Mouse (Mus musculus) MEL (cell line): ENCODE data around the gene Spry2. TPM values are rescaled to one million over a fixed set of nuclear protein-coding genes. Genes with fewer than 3 reads are reported as not detected.

Experiments used
- DNase-seq: peaks from one replicate; pipeline ENCODE4 v3.0.0; 2011; ENCODE audit warnings: low read depth, low spot score
- H3K27ac ChIP-seq: 2 replicates; pipeline ENCODE4 v1.5.1; 2012; ENCODE audit warnings: low read depth, mild to moderate bottlenecking, control low read depth, low read length, moderate library complexity; ENCODE audit not compliant: control insufficient read depth
- H3K27me3 ChIP-seq, 2 experiments: fragments of 150-350 bp in 1 of 2; sonication (generic) in 1 of 2; 2 replicates each; pipeline ENCODE4 v1.6.1; 2012; ENCODE audit warnings: low read length in 2 of 2, mild to moderate bottlenecking in 2 of 2, improper control_type of control experiment in 1 of 2, moderate library complexity in 1 of 2; ENCODE audit not compliant: insufficient read depth in 2 of 2, control insufficient read depth in 1 of 2
- H3K36me3 ChIP-seq, 2 experiments: 2 replicates each; pipeline ENCODE4 v1.6.1; 2012 to 2014; ENCODE audit warnings: low read length in 2 of 2, improper control_type of control experiment in 1 of 2, inconsistent platforms in 1 of 2, mild to moderate bottlenecking in 1 of 2; ENCODE audit not compliant: insufficient read depth in 2 of 2, control insufficient read depth in 1 of 2
- H3K4me1 ChIP-seq, 2 experiments: fragments of 150-350 bp in 1 of 2; sonication (generic) in 1 of 2; 2 replicates each; pipeline ENCODE4 v1.6.1; 2012; ENCODE audit warnings: low read length in 2 of 2, improper control_type of control experiment in 1 of 2, mild to moderate bottlenecking in 1 of 2; ENCODE audit not compliant: insufficient read depth in 2 of 2, control insufficient read depth in 1 of 2
- H3K4me3 ChIP-seq, 2 experiments: fragments of 150-350 bp in 1 of 2; sonication (generic) in 1 of 2; 2 replicates each; pipeline ENCODE4 v1.5.1; 2012; ENCODE audit warnings: low read depth in 2 of 2, low read length in 2 of 2, mild to moderate bottlenecking in 2 of 2, moderate library complexity in 2 of 2, control low read depth in 1 of 2, improper control_type of control experiment in 1 of 2; ENCODE audit not compliant: control insufficient read depth in 1 of 2, insufficient read depth in 1 of 2
- H3K79me2 ChIP-seq: 2 replicates; pipeline ENCODE4 v1.6.1; 2012; ENCODE audit warnings: mild to moderate bottlenecking, low read length, moderate library complexity; ENCODE audit not compliant: control insufficient read depth, poor library complexity, insufficient read depth
- H3K9ac ChIP-seq: 2 replicates; pipeline ENCODE4 v1.6.1; 2012; ENCODE audit warnings: low read depth, mild to moderate bottlenecking, control low read depth, low read length, moderate library complexity; ENCODE audit not compliant: control insufficient read depth, poor library complexity, severe bottlenecking
- H3K9me3 ChIP-seq: fragments of 150-350 bp; sonication (generic); replicated peaks from 2 replicates; pipeline ENCODE4 v1.6.1; 2012; ENCODE audit warnings: mild to moderate bottlenecking, low read length, improper control_type of control experiment, moderate library complexity; ENCODE audit not compliant: insufficient read depth
- CHD1 ChIP-seq: IDR thresholded peaks from 2 replicates; pipeline ENCODE4 v1.6.1; 2012; ENCODE audit warnings: low read depth, mild to moderate bottlenecking, inconsistent platforms, low read length, improper control_type of control experiment
- CTCF ChIP-seq, 3 experiments: IDR thresholded peaks in 2 of 3; conservative IDR thresholded peaks in 1 of 3; 2 replicates each; pipeline ENCODE4 v1.5.1; 2011 to 2012; ENCODE audit warnings: low read length in 3 of 3, low read depth in 2 of 3, mild to moderate bottlenecking in 2 of 3, improper control_type of control experiment in 1 of 3, inconsistent platforms in 1 of 3, mixed read lengths in 1 of 3, moderate library complexity in 1 of 3; ENCODE audit not compliant: control insufficient read depth in 1 of 3, insufficient read depth in 1 of 3, poor library complexity in 1 of 3, severe bottlenecking in 1 of 3
- E2F4 ChIP-seq: IDR thresholded peaks from 2 replicates; pipeline ENCODE4 v1.6.1; 2011; ENCODE audit warnings: low read depth, low read length, improper control_type of control experiment, borderline replicate concordance
- ELF1 ChIP-seq: IDR thresholded peaks from 2 replicates; pipeline ENCODE4 v1.6.1; 2014; ENCODE audit warnings: low read depth, mild to moderate bottlenecking, inconsistent platforms, low read length, improper control_type of control experiment, moderate library complexity
- ETS1 ChIP-seq: IDR thresholded peaks from 2 replicates; pipeline ENCODE4 v1.6.1; 2012; ENCODE audit warnings: low read depth, mild to moderate bottlenecking, inconsistent platforms, low read length, improper control_type of control experiment, moderate library complexity
- HCFC1 ChIP-seq: IDR thresholded peaks from 2 replicates; pipeline ENCODE4 v1.6.1; 2012; ENCODE audit warnings: low read depth, mild to moderate bottlenecking, inconsistent platforms, low read length, improper control_type of control experiment, moderate library complexity
- JUND ChIP-seq: IDR thresholded peaks from 2 replicates; pipeline ENCODE4 v1.6.1; 2011; ENCODE audit warnings: low read depth, mild to moderate bottlenecking, improper control_type of control experiment, low read length
- KAT2A ChIP-seq: conservative IDR thresholded peaks from 2 replicates; pipeline ENCODE4 v1.6.1; 2012; ENCODE audit warnings: low read depth, low read length, improper control_type of control experiment, inconsistent platforms
- MAX ChIP-seq: IDR thresholded peaks from 2 replicates; pipeline ENCODE4 v1.6.1; 2011; ENCODE audit warnings: low read length, improper control_type of control experiment
- POLR2A ChIP-seq, 2 experiments: IDR thresholded peaks; 2 replicates each; pipeline ENCODE4 v1.6.1; 2011 to 2012; ENCODE audit warnings: low read length in 2 of 2, mild to moderate bottlenecking in 2 of 2, control low read depth in 1 of 2, improper control_type of control experiment in 1 of 2, low read depth in 1 of 2, moderate library complexity in 1 of 2; ENCODE audit not compliant: control insufficient read depth in 1 of 2, insufficient read depth in 1 of 2, poor library complexity in 1 of 2
- RAD21 ChIP-seq: IDR thresholded peaks from 2 replicates; pipeline ENCODE4 v1.6.1; 2011; ENCODE audit warnings: mild to moderate bottlenecking, low read depth, low read length, improper control_type of control experiment
- SMC3 ChIP-seq: IDR thresholded peaks from 2 replicates; pipeline ENCODE4 v1.6.1; 2011; ENCODE audit warnings: low read depth, low read length, improper control_type of control experiment
- USF2 ChIP-seq, 2 experiments: IDR thresholded peaks; 2 replicates each; pipeline ENCODE4 v1.6.1; 2011 to 2012; ENCODE audit warnings: improper control_type of control experiment in 2 of 2, low read length in 2 of 2, borderline replicate concordance in 1 of 2, inconsistent platforms in 1 of 2, low read depth in 1 of 2, mild to moderate bottlenecking in 1 of 2; ENCODE audit not compliant: insufficient read depth in 1 of 2
- ZC3H11A ChIP-seq: IDR thresholded peaks from 2 replicates; pipeline ENCODE4 v1.6.1; 2012; ENCODE audit warnings: low read depth, mild to moderate bottlenecking, inconsistent platforms, low read length, improper control_type of control experiment
- ZKSCAN1 ChIP-seq: IDR thresholded peaks from 2 replicates; pipeline ENCODE4 v1.6.1; 2012; ENCODE audit warnings: low read depth, mild to moderate bottlenecking, inconsistent platforms, low read length, improper control_type of control experiment, moderate library complexity
- ZNF384 ChIP-seq: IDR thresholded peaks from 2 replicates; pipeline ENCODE4 v1.6.1; 2012; ENCODE audit warnings: low read depth, mild to moderate bottlenecking, inconsistent platforms, low read length, improper control_type of control experiment
- polyA plus RNA-seq, 2 experiments: library from polyadenylated mRNA; stranded (reverse) in 1 of 2; unstranded in 1 of 2; fragments of >175 nt in 1 of 2; fragments of >200 nt in 1 of 2; gene quantifications; 2 replicates each; pipeline versions ENCODE4 v1.2.1 to v1.2.4; 2012; ENCODE audit warnings: low replicate concordance in 2 of 2, low read depth in 1 of 2; ENCODE audit not compliant: insufficient read length in 2 of 2, insufficient read depth in 1 of 2, missing spikeins in 1 of 2
- total RNA-seq: library from RNA; depleted of rRNA; stranded (reverse); fragments of 300-350 nt; gene quantifications from 2 replicates; pipeline ENCODE4 v1.2.3, GENCODE M21; 2012

Gene Spry2
- total and polyA plus RNA-seq, 3 experiments, result 0.07 TPM; not detected in 2

GRCm38 (mm10) chr14:105870370-105870936, 26.2 kb downstream of the Spry2 start:
- Histone ChIP-seq H3K36me3 (no peaks in the 10 kb centered on the region), H3K9me3 (no peaks in the 10 kb centered on the region), H3K79me2 (no peaks in the 10 kb centered on the region), H3K27ac (no peak overlapping the region), H3K9ac (no peak overlapping the region), H3K4me1 (no peaks in the 10 kb centered on the region), H3K27me3 (no peaks in the 10 kb centered on the region), H3K4me3 (no peak overlapping the region)
- TF ChIP-seq POLR2A (IDR thresholded peaks at IDR 0.05; ENCODE audit: control insufficient read depth in 1 of 2, insufficient read depth in 1 of 2, low read depth in 1 of 2, low read length in 2 of 2, poor library complexity in 1 of 2) (no peak), MAX (no peak), RAD21 (no peak), KAT2A (no peak), ZNF384 (no peak), ETS1 (no peak), ELF1 (no peak), HCFC1 (no peak), ZKSCAN1 (no peak), CHD1 (no peak), E2F4 (no peak)
- DNase-seq, result no peak

- Histone ChIP-seq H3K9me3 (no peaks in the 10 kb centered on the region), H3K9ac (no peak overlapping the region), H3K79me2 (no peaks in the 10 kb centered on the region), H3K27me3 (no peaks in the 10 kb centered on the region), H3K4me1 (no peaks in the 10 kb centered on the region), H3K4me3 (no peak overlapping the region), H3K36me3 (no peaks in the 10 kb centered on the region), H3K27ac (no peak overlapping the region)
- no peak for DNase-seq
- TF ChIP-seq ELF1, result no peak
- no peak for TF ChIP-seq POLR2A (IDR thresholded peaks at IDR 0.05; ENCODE audit: control insufficient read depth in 1 of 2, insufficient read depth in 1 of 2, low read depth in 1 of 2, low read length in 2 of 2, poor library complexity in 1 of 2)
- TF ChIP-seq ZC3H11A, result no peak
- no peak for TF ChIP-seq SMC3
- TF ChIP-seq HCFC1, result no peak
- no peak for TF ChIP-seq CTCF (IDR thresholded peaks at IDR 0.05 in 2 of 3, conservative IDR thresholded peaks at IDR 0.05 in 1 of 3; ENCODE audit: control insufficient read depth in 1 of 3, insufficient read depth in 1 of 3, low read depth in 2 of 3, low read length in 3 of 3, poor library complexity in 1 of 3, severe bottlenecking in 1 of 3)
- no peak for TF ChIP-seq ZKSCAN1
- TF ChIP-seq ETS1, result no peak
- TF ChIP-seq JUND, result no peak
- TF ChIP-seq USF2 (IDR thresholded peaks at IDR 0.05; ENCODE audit: borderline replicate concordance in 1 of 2, insufficient read depth in 1 of 2, low read depth in 1 of 2, low read length in 2 of 2), result no peak
Measured at GRCm38 (mm10) chr14:105865381-105865938, 31.2 kb downstream of the Spry2 start.
